Mouse (Mus musculus) embryonic facial prominence, embryonic 15.5 days (tissue): ENCODE data around the gene Pheta2. TPM values are rescaled to one million over a fixed set of nuclear protein-coding genes. Genes with fewer than 3 reads are reported as not detected.

Source experiments
- ATAC-seq: fragments of 200-750 bp; cut with Nextera tagmentation; 2 replicates; pipeline ENCODE4 v1.8.0; 2017; ENCODE audit warnings: low read depth, moderate TSS enrichment; ENCODE audit not compliant: insufficient number of reproducible peaks, low FRiP score, low TSS enrichment
- H3K27ac ChIP-seq: fragments of 300-500 bp; sonication (generic); replicated peaks from 2 replicates; pipeline ENCODE4 v1.5.1; 2015; ENCODE audit warnings: mild to moderate bottlenecking, inconsistent platforms
- H3K27me3 ChIP-seq: fragments of 300-500 bp; sonication (generic); 2 replicates; pipeline ENCODE4 v1.6.1; 2015; ENCODE audit warnings: inconsistent platforms
- H3K36me3 ChIP-seq: fragments of 300-500 bp; sonication (generic); 2 replicates; pipeline ENCODE4 v1.6.1; 2015; ENCODE audit warnings: mild to moderate bottlenecking, inconsistent platforms
- H3K4me1 ChIP-seq: fragments of 300-500 bp; sonication (generic); 2 replicates; pipeline ENCODE4 v1.6.1; 2015; ENCODE audit warnings: inconsistent platforms
- H3K4me2 ChIP-seq: fragments of 300-500 bp; sonication (generic); replicated peaks from 2 replicates; pipeline ENCODE4 v1.6.1; 2015; ENCODE audit warnings: mild to moderate bottlenecking, inconsistent platforms
- H3K4me3 ChIP-seq: fragments of 300-500 bp; sonication (generic); replicated peaks from 2 replicates; pipeline ENCODE4 v1.5.1; 2015; ENCODE audit warnings: mild to moderate bottlenecking, inconsistent platforms
- H3K9ac ChIP-seq: fragments of 300-500 bp; sonication (generic); 2 replicates; pipeline ENCODE4 v1.6.1; 2015; ENCODE audit warnings: inconsistent platforms
- H3K9me3 ChIP-seq: fragments of 300-500 bp; sonication (generic); replicated peaks from 2 replicates; pipeline ENCODE4 v1.6.1; 2016; ENCODE audit warnings: inconsistent platforms
- WGBS: fragments of 180-500 bp; shearing (Covaris S2); methylation state at CpG from one replicate; pipeline ENCODE4 v1.1.7; 2015; 5-methylcytosine and 5-hydroxymethylcytosine counted together
- polyA plus RNA-seq: library from polyadenylated mRNA; unstranded; fragments of >200 nt; fragmentation: Nextera tagmentation; extraction: Ambion mirVana; gene quantifications from 2 replicates; pipeline ENCODE4 v1.2.1, GENCODE M21; 2015

Pheta2 gene
- polyA plus RNA-seq, 1 experiment from 2014 or later: 23.8 TPM

DNA sequence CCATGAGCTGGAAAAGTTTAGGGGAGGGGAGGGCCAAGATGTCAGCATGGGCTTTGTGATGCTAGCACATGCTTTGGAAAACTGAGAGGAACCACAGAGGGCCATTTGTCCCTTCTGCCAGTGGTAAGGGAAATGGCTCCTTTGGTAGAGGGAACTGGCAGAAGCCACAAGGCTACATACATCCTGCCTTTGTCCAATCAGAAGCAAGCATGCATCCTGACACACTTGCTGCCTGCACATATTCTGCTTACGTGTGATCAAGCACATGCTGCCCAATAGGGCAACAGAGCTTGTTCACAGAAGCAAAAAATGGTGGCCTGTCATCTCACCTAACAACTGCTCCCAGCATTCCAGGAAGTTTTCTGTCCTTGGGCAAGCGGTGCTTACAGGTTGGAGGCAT lies 13.4 kb upstream of the Pheta2 start:
- Histone ChIP-seq H3K9ac (no peak overlapping the region), H3K36me3 (peaks cover 14% of the 10 kb centered on the region), H3K27me3 (no peaks in the 10 kb centered on the region), H3K4me3 (no peak overlapping the region), H3K4me2 (no peak overlapping the region), H3K9me3 (no peaks in the 10 kb centered on the region), H3K4me1 (0 out of 2 replicates have a peak, but pooled peaks cover 4% of the 10 kb centered on the region), H3K27ac (no peak overlapping the region)
- 58% methylated on average over 2 of the region's 2 CpGs for WGBS
- no peak for ATAC-seq

DNA sequence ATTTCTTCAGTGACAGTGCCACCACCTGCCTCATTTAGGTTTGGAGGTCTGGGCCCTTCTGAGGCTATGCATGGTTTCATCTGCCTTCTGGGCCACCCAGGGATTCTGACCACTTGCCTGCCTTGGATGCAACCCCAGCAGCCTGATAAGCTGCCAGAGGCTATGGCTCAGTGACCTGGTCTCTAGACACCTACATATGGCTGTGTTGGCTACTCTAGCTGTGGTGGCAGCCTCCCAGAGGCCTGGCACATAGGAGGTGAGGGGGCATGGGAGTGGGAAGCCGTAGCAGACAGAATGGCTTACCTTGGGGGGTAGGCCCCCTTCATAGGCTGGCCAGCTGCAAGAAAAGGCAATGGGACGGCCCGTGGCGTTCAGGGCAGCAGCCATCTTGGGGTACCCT lies 3.5 kb upstream of the Pheta2 start:
- Histone ChIP-seq H3K9me3 (no peaks in the 10 kb centered on the region), H3K36me3 (peaks cover 46% of the 10 kb centered on the region), H3K27ac (no peak overlapping the region), H3K4me1 (peaks cover 26% of the 10 kb centered on the region), H3K27me3 (no peaks in the 10 kb centered on the region), H3K9ac (no peak overlapping the region), H3K4me3 (no peak overlapping the region), H3K4me2 (no peak overlapping the region)
- 97% methylated on average over 4 of the region's 4 CpGs for WGBS
- no peak for ATAC-seq

- ATAC-seq: no peak
- H3K36me3 ChIP-seq: peaks cover 36% of the 10 kb centered on the region
- H3K4me2 ChIP-seq: no peak overlapping the region
- no peaks in the 10 kb centered on the region for H3K27me3 ChIP-seq
- no peak overlapping the region for H3K4me3 ChIP-seq
- H3K9ac ChIP-seq: no peak overlapping the region
- peaks cover 40% of the 10 kb centered on the region for H3K4me1 ChIP-seq
- no peak overlapping the region for H3K27ac ChIP-seq
- no peaks in the 10 kb centered on the region for H3K9me3 ChIP-seq
- 70% methylated on average over 12 of the region's 12 CpGs for WGBS
These were observed 2.1 kb upstream of the Pheta2 start for GRCm38 (mm10) chr15:82336629-82337028.

GRCm38 (mm10) chr15:82337875-82338274 lies 867 bp upstream of the Pheta2 start:
- no peak for ATAC-seq
- 27% methylated on average over 4 of the region's 4 CpGs for WGBS

GRCm38 (mm10) chr15:82339150-82339549 lies 408 bp downstream of the Pheta2 start:
- Histone ChIP-seq H3K9me3 (no peaks in the 10 kb centered on the region), H3K4me2 (peak overlapping the region; percentile 70), H3K27ac (peak overlapping the region; percentile 85), H3K27me3 (no peaks in the 10 kb centered on the region), H3K36me3 (peaks cover 30% of the 10 kb centered on the region), H3K4me3 (peak overlapping the region; percentile 70), H3K9ac (peak overlapping the region; percentile 54), H3K4me1 (peaks cover 47% of the 10 kb centered on the region)
- WGBS: 53% methylated on average over 10 of the region's 10 CpGs
- no peak for ATAC-seq

More at GRCm38 (mm10) chr15:82337875-82338274, 867 bp upstream of the Pheta2 start:
- H3K9me3 ChIP-seq: no peaks in the 10 kb centered on the region
- H3K4me3 ChIP-seq: peak overlapping the region; percentile 70
- H3K27ac ChIP-seq: peak overlapping the region; percentile 76; the same call in 1 of the 2 replicates
- no peaks in the 10 kb centered on the region for H3K27me3 ChIP-seq
- peak overlapping the region; percentile 54 for H3K9ac ChIP-seq
- peak overlapping the region; percentile 70 for H3K4me2 ChIP-seq
- peaks cover 47% of the 10 kb centered on the region for H3K4me1 ChIP-seq
- peaks cover 29% of the 10 kb centered on the region for H3K36me3 ChIP-seq

- peaks cover 47% of the 10 kb centered on the region for H3K4me1 ChIP-seq
- no peak overlapping the region for H3K9ac ChIP-seq
- H3K4me3 ChIP-seq: no peak overlapping the region
- ATAC-seq: no peak
- H3K4me2 ChIP-seq: no peak overlapping the region
- peaks cover 24% of the 10 kb centered on the region for H3K36me3 ChIP-seq
- H3K27ac ChIP-seq: peak overlapping the region; percentile 85
- 71% methylated on average over 8 of the region's 8 CpGs for WGBS
- no peaks in the 10 kb centered on the region for H3K9me3 ChIP-seq
- no peaks in the 10 kb centered on the region for H3K27me3 ChIP-seq
These were observed 1.0 kb downstream of the Pheta2 start for GRCm38 (mm10) chr15:82339634-82340254.

- ATAC-seq: no peak
- Histone ChIP-seq H3K36me3 (peaks cover 17% of the 10 kb centered on the region; the same call in 1 of the 2 replicates), H3K9ac (peak overlapping the region; percentile 68), H3K27me3 (no peaks in the 10 kb centered on the region), H3K4me3 (peak overlapping the region; percentile 59), H3K4me1 (peaks cover 47% of the 10 kb centered on the region), H3K27ac (peak overlapping the region; percentile 85), H3K4me2 (peak overlapping the region; percentile 72), H3K9me3 (no peaks in the 10 kb centered on the region)
- 39% methylated on average over 21 of the region's 21 CpGs for WGBS
These were observed 1.8 kb downstream of the Pheta2 start for GRCm38 (mm10) chr15:82340414-82341035.

DNA sequence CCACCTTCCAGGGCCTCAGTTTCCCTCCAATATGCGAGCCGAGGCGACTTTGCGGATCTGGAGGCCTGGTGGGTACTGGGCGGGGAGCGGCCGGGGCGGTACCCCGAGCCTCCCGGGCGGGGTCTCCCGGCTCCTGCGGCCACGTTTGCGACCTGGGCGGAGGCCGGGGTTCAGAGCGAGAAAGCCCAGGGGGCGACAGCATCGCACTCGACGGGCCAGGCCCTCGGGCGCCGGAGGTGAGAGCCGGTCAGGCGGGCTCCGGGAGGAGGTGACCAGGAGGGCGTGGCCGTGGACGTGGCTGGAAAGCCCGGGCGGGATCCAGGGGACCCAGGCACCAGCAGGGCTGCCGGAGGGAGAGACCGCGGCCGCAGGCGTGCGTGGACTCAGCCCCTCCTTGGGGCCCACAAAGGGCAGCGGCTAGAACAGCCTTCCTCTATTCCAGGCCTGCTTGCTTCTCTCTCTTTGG lies 2.3 kb downstream of the Pheta2 start:
- Histone ChIP-seq H3K4me3 (peak overlapping the region; percentile 59), H3K36me3 (peaks cover 11% of the 10 kb centered on the region; the same call in 1 of the 2 replicates), H3K4me1 (peaks cover 47% of the 10 kb centered on the region), H3K9me3 (no peaks in the 10 kb centered on the region), H3K9ac (peak overlapping the region; percentile 68), H3K27ac (peak overlapping the region; percentile 85), H3K4me2 (peak overlapping the region; percentile 72), H3K27me3 (no peaks in the 10 kb centered on the region)
- 1% methylated on average over 35 of the region's 40 CpGs for WGBS
- ATAC-seq: no peak

DNA sequence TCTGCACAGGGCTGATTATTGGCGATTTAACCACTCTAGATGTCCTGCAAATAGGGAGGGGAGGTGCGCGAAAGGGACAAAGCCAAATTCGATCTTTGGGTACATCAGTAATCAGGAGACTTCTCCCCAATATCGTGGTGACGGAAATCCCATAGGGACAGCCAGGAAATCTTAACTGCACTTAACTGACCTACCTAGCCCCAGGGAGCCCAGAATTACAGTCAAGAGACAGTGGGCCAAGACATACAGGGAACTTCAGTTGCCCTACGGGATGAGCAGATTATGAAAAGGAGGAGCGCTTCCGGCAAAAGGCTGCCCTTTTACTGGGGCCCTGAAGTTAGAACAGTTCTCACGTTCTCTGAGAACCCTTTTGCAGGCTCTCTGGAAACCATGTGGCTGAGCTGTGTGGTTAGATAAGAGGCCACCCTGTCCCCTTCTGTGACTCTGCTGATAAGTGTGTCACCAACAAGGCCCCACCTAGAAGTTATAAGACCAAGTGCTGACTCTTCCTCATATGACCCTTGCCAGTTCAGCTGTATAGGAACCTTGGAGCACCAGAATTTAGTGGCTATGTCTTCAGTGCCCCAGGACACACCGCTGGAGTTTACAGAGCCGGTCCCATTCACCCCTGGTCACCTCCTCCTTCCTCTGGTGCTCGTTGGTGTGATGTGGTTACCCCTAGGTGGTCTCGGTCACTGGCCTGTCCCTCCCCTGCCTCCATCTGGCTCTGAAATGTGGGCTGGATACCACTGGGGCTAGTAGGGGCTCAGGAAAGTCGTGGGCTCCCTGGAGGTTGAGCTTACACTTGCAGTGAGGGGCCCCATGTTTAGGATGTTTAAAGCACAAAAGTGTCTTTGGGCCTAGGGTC lies 3.2 kb downstream of the Pheta2 start:
- H3K9me3 ChIP-seq: no peaks in the 10 kb centered on the region
- no peak for ATAC-seq
- H3K9ac ChIP-seq: peak overlapping the region; percentile 68
- H3K4me3 ChIP-seq: peak overlapping the region; percentile 59
- WGBS: 53% methylated on average over 15 of the region's 15 CpGs
- H3K27me3 ChIP-seq: no peaks in the 10 kb centered on the region
- H3K36me3 ChIP-seq: peaks cover 5% of the 10 kb centered on the region; the same call in 1 of the 2 replicates
- peaks cover 44% of the 10 kb centered on the region for H3K4me1 ChIP-seq
- H3K4me2 ChIP-seq: peak overlapping the region; percentile 72
- peak overlapping the region; percentile 85 for H3K27ac ChIP-seq

- ATAC-seq: no peak
- 71% methylated on average over 5 of the region's 5 CpGs for WGBS
- H3K9ac ChIP-seq: no peak overlapping the region
- H3K4me2 ChIP-seq: 0 out of 2 replicates have a peak overlapping the region, but pooled peaks have one; percentile 72
- no peak overlapping the region; the same call in 1 of the 2 replicates for H3K4me3 ChIP-seq
- H3K27ac ChIP-seq: no peak overlapping the region
- H3K9me3 ChIP-seq: no peaks in the 10 kb centered on the region
- H3K4me1 ChIP-seq: peaks cover 45% of the 10 kb centered on the region
- H3K27me3 ChIP-seq: no peaks in the 10 kb centered on the region
- H3K36me3 ChIP-seq: 0 out of 2 replicates have a peak, but pooled peaks cover 4% of the 10 kb centered on the region
These were observed 3.8 kb downstream of the Pheta2 start for GRCm38 (mm10) chr15:82342543-82342935.
